Mouse (Mus musculus) liver (tissue): ENCODE results near the gene Pitpnb.
A peak's percentile ranks its signal among the peaks of the same experiment; 100 is the strongest.

Experiments
- DNase-seq: peaks from one replicate; pipeline ENCODE4 v3.0.0-alpha.2; 2020; ENCODE audit warnings: mixed read lengths

Pitpnb gene

DNA sequence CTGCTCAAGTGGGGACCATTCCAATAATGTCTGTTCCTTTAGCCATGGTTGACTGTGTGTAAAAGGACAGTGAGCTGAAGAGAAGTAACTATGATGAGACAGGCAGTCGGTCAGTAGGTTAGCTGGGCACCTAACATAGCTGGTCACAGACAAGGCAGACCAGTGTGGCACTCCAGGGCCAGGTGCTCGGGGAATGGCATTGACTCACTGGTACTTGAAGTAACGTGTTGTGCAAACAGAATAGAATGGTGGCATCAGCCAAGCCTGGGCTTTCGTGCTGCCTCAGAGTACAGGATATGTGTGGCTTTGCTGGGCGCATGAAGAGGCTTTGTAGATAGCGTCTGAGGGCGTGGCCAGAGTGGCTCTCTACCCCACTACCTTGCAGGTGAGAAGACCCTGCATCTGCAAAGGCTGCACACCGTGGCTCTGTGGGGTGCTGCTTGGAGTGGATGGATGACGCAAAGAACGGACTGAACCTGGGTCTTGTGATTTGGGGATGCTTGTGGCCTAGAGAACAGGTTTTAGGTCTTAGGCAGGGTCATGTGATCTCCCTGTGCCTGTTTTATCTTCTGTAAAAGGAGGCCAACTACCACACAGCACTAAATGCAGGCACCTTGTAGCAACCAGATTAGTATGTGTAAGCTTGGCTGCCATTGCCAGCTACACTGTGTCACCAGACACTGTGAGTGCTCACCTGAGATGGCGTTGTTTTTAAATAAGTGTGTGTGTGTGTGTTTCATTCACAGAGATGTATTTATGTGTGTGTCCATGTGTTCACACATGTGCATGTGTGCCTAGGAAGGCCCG lies 26.5 kb downstream of the Pitpnb start:
- no peak for DNase-seq

DNA sequence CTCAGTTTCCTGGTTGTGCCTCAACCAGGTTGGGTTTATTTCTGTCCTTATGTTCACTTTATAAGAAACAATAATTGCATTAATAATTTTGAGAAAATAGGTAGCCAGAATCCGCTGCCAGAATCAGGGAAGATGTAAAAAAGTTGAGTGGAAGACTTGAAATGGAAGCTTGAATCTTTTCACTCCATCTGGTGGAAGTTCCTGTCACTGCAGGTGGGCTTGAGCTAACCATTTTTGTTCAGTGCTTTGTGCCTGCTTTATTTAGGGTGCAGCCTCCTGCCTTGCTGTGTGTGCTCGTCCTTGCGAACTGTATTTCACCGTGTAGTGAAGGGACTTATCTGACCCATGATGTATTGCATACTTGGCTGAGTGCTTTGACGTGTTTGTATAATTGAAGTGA lies 30.0 kb downstream of the Pitpnb start:
- no peak for DNase-seq

GRCm38 (mm10) chr5:111361058-111361457 lies 30.5 kb downstream of the Pitpnb start:
- no peak for DNase-seq

- DNase-seq = no peak
Measured at GRCm38 (mm10) chr5:111361846-111362245, 31.3 kb downstream of the Pitpnb start.

GRCm38 (mm10) chr5:111363446-111364062 lies 33.0 kb downstream of the Pitpnb start:
- DNase-seq = no peak

DNA sequence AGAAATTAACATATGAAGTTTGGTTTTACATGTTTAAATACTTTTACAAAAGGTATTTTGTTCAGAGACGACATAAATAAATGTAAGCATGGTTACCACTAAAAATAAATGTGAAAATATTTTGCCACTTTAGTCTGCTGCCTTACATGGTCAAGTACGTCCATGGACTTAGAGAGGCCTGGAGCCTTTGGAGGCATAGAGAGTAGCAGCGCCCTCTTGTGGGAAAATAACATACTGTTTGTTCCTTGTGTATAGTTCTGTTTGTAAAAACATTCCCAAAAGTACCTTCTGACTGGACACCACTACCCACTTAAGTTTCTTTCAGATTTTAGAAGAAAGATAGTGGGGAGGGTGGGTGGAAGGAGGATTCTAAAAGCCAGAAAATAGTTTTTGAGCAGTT lies 34.0 kb downstream of the Pitpnb start:
- no peak for DNase-seq

DNA sequence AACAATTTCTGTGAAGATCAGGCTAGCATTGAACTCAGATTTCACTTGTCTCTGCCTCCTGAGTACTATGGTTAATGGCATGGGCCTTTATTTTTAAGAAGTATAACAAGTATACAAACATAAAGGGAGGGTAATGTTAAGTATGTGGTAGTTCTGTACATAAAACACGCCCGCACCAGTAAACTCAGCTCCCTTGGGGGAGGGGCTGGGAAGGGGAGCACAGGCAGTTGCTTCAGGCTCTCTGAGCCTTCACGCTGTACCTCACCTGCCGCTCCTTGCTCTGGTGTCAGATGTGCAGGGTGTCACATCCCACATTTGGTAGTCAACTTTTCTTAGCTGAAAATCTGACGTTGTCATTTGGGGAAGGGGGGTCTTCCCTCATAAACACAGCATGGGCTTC lies 35.6 kb downstream of the Pitpnb start:
- DNase-seq = no peak

DNA sequence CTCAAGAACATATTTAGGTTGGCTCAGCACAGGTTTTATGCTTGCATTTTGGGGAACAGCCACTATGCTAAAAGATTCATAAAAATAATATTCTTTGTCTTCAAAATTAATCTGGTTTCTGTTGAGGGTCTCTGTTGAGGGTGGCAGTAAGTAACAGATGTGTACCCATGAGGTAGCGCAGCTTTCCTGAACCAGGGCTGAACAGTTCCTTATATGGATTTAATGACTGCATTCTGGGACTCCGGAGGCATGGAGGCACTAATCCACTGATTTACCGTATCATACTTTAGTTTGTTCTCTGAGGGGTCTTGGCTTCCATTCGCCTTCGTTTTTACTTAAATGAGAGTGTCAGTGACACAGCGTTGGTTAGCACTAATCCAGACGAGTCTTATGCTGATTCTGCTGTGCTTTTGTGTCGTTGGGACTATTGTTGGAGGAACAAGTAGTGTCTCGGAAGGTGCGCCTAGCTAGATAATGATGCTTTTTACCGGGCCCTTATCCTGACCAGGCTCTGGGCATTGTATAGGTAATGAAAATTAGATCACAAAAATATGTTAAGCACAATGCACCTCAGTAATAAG lies 37.5 kb downstream of the Pitpnb start:
- no peak for DNase-seq

DNA sequence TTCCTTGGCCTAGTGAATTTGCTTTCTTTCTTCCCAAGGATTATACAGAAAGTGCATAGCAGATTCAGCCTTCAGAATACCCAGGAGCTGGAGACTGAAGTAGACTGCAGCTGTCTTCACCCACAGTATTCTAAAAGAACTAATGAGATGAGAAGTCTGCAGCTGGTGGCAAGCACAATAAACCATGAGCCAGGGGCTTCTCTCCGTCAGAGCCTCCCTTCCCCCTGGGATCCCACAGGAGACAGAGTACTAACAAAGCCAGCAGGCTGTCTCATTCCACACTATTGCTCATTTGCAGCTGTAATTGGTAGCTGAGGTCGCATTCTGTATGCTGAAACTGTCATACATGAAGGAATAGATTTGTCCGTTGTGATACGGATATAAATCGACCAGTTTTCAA lies 38.0 kb downstream of the Pitpnb start:
- no peak for DNase-seq

DNA sequence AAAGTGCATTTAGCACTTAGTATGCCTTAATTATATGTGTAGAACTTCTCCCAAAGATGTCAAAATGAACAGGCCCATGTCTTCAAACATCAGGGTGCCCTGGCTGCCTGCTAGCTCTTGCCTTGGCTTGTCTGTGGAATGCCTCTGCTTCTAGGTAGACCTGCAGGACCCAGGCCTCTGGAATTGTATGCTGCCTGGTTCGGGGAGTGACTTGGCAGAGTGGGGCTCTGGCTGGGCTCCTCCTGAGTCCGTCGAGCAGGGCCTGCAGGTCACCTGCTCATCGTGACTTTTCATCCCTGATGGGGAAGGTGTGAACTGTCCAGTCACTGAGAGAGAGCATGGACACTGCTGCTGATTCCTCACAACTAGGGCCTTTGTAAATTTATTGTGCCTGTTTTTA lies 45.1 kb downstream of the Pitpnb start:
- no peak for DNase-seq

- no peak for DNase-seq
Measured at GRCm38 (mm10) chr5:111376276-111377020, 45.9 kb downstream of the Pitpnb start.

DNA sequence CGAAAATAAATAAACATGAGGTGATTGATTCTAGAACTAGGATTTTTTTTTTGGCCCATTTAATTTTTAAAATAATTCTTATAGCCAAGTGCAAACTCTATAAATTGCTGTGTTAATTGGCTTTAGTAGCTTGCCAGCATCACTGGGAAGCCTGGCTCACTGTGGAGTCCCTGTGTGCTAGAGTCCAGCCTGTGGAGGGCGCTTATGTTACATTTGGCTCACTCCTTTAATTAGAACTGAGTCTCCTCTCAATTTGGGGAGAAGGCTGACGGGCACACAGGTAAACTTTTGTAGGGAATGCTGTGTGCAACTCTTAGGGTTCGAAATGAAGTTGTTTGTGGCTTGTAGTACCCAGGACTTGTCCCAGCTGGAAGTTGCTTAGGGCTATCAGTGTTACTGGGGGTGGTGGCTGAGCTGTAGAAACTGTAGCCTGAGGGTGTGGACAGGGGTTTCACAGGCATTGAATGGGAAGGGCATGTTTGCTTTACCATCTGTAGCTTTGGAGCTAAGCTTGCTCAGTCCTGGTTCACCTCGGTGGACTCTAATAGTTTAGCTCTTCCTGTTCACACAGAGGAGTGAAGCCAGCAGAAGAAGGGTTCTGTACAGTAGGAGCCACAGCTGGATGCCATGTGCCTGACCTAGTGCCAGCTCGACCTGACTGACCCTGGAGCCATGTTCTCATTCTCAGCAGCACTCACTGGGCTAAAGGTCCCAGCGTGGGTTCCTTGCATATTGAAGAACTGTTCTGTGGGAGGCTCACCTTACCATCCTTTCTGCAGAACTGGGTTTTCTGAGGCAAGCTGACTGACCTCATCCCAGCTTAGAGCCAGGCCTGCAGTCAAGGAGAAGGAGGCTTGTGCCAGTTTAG lies 47.8 kb downstream of the Pitpnb start:
- no peak for DNase-seq

- DNase-seq = no peak
Measured at GRCm38 (mm10) chr5:111383335-111383734, 52.8 kb downstream of the Pitpnb start.

GRCm38 (mm10) chr5:111390911-111391310 lies 60.3 kb downstream of the Pitpnb start:
- DNase-seq = no peak

- no peak for DNase-seq
Measured at GRCm38 (mm10) chr5:111391485-111391884, 60.9 kb downstream of the Pitpnb start.

- peak; percentile 73 for DNase-seq
Measured at GRCm38 (mm10) chr5:111393346-111394197, 63.0 kb downstream of the Pitpnb start.

- DNase-seq = no peak
Measured at GRCm38 (mm10) chr5:111394198-111395053, 63.9 kb downstream of the Pitpnb start.

DNA sequence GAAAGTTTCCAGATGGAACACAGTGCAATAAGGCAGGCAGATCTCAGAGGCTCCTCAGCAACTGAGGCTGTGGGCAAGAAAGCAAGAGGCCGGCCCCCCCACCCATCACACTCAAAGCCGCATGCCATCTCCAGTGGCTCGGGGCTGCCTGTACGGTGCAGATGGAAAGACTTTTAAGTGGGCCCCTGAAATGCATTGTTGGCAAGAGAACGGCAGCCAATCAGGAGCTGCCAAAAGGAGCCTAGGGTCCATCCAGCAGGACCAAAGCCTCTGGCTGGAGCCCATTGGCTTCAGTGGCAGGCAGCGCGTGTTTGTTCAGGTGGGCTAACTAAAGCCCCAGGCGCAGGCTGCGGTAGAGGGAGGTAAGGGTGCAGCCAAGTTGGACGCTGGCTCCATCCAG lies 65.2 kb downstream of the Pitpnb start:
- DNase-seq = no peak

DNA sequence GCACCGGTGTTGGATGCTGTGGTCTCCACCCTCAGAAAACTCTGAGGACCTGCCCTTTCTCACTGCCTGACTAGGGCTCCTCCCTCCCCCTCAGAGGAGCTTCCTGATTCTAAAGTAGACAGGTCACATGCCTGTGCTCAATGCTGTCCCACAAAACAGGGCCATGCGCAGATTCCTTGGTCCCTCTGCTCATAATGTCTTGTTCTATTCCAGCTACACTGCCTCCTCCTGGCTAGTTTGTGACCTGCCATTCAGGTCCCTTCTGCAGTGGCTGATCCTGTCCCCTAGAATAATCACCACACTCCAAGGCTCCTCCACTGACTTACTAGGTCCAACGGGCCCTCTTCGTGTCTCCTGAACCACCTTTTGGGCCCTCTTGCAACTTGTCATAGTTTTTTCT lies 65.6 kb downstream of the Pitpnb start:
- no peak for DNase-seq

GRCm38 (mm10) chr5:111398471-111398870 lies 67.9 kb downstream of the Pitpnb start:
- no peak for DNase-seq
